Mouse (Mus musculus) urinary bladder, postnatal 10 days (tissue): Measurements from ENCODE around the gene Slc27a1.
"Not testable (repeated sequence)": the region's sequence is repeated elsewhere in the genome, so short reads cannot be mapped to it uniquely, and the experiment has no call there.

Experiments used
- DNase-seq: peaks from one replicate; pipeline ENCODE4 v3.0.0; 2022; ENCODE audit warnings: low spot score

Gene Slc27a1

DNA sequence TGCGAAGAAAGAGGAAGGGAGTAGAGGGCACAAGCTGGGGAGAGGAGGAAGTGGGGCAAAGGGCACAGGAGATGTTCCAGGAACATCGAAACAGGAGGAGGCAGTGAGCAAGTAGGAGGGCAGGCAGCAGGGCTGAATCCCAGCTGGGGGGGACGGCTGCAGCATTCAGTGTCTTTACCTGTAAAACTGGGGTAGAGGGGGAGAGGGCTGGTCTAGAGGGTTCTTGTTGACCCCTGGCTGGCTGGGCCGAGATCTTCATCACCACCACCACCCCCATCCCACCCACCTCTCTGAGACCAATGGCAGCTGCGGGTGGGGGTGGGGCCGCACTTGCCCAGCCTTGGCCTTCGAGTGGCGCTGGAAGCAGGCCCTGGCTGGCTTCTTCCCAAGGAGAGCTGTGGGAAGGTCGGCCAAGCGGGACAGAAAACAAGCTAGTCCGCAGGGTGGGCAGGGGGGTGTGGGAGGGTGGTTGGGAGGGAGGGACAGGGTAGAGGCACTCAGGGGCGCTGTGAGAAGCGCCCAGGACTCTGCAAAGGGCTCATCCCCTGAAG, at the start of gene Slc27a1:
TSS of gene Slc27a1 (plus strand) at position 496 of the 551 bp plus-strand sequence.
- DNase-seq: no peak

DNA sequence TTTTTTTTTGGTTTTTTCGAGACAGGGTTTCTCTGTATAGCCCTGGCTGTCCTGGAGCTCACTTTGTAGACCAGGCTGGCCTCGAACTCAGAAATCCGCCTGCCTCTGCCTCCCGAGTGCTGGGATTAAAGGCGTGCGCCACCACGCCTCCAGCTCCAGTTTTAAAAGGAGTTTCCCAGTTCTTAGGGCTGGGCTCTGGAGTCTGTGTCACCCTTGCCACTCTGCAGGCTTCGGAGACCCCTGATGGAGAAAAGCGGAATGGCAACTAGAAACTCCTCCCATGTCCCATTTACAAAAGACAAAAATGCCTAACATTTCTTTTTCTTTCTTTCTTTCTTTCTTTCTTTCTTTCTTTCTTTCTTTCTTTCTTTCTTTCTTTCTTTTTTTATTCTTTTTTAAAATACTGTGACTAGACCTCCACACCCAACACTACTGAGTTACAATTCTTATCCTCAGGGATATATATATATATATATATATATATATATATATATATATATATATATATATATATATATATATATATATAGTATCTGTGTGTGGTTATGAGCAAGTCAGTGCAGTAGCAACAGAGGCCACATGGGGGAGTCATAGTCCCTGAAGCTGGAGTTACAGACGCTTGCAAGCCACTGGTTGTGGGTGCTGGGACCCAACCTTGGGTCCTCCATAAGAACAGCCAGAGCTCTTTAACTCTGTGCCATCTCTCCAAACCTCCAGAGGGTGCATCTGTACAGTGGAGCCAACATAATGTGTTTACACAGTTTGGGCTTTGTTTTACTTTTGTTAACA, 49.5 kb upstream of the Slc27a1 start:
- not testable (repeated sequence) for DNase-seq

DNA sequence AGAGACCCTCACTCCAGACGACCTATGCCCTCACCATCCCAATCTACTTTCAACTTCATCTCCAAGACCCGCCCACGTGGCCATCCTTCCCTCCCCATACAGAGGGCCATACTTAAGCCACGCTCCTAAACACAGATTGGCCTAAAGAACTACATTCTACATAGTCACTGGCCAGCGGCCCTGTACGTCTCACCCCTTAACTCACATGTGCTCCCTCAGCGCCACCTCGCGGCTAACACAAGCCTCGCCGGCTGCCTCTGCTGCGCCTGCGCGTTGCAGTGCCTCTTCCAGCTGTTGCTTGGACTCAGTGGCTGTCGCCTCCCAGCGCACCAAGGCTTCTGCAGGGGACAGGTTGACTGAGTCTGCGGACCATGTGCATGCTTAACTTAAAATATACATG, 47.0 kb upstream of the Slc27a1 start:
- DNase-seq: peak; percentile 89

DNA sequence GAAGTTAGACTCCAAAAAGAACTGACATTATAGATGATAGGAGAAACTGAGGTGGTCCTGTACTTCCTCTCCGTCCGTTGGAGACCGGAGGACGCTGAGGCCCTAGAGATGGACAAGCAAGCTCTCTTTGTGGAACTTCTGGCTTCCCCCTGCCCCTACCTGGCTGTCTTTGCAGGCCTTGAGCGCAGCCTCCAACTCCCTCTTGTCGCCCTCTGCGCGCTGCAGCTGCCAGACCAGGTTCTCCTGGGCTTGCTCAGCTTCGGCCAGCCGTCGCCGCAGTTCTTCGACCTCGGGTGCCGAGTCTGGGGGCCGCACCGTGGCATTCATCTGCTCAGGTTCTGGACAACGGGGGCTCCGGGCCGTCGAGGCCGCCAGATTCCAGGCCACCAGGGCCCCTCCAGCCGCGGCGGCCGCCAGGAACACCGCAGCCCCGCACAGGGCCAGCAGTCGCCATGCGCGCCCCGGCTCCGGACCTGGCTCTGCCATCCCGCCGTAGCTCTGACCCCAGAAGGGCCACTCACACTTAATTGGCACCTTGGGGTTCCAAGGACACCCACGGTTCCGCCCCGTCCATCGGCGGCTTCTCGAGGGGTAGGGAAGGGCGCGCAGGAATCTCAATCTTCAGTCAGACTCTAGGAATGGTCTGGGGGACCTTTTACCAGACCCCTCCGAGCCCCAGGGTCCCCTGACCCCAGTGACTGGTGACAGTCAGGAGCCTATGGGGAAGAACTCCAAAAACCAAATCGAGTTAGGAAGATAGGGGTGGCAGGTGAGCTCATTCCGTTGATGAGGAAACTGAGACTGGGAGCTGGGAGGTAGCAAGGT, 43.2 kb upstream of the Slc27a1 start, which contains the start of gene Ccdc194:
TSS of gene Ccdc194 (minus strand) at position 486 of the 825 bp plus-strand sequence.
- no peak for DNase-seq

DNA sequence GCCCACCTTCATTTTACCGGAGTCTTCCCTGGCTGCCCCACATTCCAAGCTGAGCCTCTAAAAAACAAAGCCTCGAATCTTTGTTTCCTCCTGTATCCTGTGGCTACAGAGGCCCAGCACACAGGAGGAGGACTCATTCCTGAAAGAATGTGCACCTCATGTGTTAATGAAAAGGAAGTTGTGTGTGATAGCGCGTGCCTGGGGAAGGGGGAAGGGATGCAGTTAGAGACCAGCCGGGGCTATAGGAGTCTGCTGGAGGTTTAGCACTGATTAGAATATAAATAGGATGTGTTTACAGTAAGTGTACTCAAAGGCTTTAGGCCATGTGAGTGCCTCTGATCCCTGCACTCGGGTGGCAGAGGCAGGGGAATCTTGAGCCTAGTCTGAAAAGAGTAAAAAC, 42.4 kb upstream of the Slc27a1 start:
- DNase-seq: no peak

DNA sequence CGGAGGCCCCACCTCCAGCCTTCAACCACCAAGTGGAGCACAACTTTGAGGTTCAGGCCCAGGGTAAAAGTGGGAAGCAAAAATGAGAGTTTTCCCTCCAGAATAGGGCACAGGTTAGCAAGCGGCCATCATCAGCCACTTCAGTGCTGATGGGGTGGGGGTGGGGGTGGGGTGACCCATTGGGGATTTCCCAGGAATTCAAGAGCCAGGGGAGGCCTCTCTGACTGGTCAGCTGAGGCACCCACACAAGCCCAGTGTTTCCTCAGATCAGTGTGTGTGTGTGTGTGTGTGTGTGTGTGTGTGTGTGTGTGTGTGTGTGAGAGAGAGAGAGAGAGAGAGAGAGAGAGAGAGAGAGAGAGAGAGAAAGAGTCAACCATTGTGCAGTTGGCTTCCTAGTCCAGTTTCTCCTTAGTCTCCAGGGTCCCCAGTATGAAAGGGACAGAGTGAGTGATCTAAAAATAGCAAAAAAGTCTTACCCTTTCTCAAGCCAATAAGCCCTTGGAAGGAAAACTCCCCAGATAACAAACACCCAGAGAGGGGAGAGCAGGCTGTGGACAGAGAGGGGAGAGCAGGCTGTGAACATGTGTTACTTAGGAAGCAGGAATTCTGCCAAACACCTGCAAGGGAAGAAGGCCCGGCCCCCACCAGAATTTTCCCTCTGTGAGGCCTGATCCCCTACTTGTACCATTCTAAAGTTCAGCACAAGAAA, 41.4 kb upstream of the Slc27a1 start:
- DNase-seq: no peak

DNA sequence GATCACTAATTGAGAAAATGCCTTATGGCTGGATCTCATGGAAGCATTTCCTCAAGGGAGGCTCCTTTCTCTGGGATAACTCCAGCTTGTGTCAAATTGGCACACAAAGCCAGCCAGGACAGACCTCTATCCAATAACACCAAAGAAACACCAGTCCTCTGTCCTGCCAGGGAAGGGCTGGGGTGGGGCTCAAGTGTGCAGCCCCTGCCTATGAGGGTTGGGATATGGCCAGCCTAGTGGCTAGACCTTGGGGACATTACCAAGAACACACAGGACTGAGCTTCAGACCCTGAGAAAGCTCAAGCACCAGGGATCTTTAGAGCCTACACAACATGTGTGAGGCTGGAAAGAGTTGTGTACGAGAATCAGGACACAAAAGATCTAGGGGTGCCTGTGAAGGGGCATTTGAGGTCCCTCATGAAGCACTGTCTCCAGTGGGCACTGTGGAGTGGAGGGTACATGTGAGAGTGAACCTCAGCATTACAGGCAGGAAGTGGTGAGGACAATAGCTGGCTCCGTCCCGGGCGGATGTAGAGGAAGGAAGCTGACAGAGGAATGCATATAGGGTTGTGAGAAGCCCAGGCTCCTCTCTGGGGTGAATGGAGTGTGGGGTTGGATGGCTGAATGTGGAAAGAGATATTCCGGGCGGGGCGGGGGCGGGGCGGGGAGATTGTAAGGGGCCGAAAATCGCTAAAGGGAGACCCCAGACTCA, 40.2 kb upstream of the Slc27a1 start:
- DNase-seq: no peak

DNA sequence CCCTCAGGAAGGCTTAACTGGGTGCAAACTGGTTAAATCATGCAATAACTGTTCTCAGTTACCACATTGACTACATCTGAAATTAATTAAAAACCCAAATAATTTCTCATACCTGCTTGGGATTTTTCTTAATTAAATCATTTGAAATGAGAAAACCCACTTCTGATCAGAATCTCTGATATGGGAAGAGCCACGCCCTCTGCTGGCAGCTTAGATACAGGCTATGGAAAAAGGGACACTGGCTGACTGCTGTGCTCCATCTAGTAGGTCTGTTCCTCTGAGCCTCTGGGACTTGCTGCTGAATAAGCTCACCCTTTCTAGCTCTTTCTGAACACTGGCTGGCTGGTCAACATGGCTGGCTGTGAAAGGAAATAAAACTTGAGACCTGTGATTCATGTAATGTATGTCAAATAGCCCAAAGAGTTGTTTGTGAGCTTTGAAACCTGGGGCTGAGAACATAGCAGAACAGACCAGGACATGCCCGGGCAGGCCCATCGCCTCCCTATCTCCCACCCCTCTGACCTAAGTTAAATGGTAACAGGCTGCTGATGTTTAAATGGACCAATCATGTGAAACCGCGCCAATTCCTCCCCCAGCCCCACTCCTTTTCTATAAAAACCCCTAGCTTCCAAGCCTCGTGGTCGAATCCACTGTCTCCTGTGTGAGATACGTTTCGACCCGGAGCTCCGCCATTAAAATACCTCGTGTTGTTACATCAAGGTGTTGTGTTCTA, 37.8 kb upstream of the Slc27a1 start:
- DNase-seq: not testable (repeated sequence)

DNA sequence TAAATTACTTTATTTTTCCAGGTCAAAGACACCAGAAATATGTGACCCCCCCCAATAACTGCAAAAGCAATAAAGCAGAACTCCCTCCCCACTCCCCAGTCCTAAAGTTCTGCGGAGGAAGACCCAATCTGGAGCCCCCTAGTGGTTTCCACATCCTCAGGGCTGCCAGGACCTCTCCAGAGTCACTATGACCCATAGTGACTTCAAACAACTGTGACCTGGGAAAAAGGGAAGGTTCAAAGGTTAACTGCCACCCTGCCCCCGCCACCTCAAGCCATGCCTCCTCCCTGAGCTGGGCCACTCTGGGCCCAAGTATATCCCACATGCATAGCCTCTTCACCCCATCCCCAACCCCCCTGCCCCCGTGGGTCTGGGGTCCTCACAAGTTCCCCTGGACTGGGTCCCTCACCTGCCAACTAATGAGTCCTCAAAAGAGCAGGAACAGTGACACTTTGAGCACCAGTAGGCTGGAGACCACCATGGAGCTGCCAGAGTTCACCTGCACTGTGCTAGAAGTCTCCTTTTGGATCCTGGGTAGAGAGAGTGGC, 34.3 kb upstream of the Slc27a1 start:
- DNase-seq: no peak

DNA sequence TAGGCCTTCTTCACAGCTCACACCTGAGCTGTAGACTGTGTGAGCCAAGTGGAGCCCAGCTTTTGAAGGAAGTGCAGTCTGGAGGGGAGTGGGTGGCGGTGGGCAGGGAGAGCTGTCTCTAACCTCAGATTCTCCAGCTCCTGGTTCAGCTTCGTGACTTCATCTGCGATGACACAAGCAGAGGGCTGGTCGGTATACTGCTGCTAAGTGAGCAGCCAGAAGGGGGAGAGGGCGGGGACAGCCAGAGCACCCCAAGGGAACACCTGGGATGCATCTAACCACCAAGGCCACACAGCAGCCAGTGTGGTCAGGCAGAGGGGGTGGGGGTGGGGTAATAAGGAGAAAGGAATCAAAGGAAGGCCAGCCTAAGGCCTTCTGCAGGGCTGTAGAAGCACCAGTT, 33.0 kb upstream of the Slc27a1 start:
- DNase-seq: no peak

DNA sequence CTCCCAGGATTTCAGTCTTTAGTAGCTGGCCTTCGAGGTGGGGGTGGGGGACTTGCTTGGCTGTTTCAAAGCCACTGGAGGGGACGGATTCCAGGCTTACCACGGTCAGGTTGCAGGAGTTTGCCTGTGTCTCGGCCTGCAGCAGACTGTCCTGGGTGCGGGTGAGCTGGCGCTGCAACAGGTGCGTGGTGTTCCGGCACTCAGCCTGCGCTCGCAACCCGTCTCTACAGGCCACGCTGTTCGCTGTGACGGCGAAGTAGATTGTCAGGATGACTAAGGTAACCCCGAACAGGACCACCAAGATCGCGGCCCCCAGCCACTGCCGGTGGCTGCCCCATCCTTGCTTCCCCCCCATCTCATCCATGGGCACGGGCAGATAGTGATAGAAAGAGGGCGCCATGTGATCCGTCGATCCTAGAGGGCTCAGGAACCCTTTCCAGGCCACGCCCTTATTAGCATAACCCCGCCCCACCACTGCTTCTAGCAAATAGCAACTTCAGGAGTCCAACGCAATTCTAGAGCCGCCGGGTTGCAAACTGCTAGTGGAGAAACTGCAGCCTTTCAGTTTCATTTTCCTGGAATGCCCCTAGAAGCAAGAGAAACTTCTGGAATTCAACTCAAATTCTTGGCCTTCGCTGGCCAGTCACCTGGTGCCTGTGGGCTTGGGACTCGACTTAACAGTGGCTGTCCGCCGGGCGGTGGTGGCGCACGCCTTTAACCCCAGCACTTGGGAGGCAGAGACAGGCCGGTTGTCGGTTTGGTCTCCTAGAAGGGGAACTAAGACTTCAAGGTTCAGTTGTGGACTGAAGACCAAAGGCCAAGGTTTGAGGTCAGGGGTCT, 31.4 kb upstream of the Slc27a1 start, which contains the start of gene Bst2:
TSS of gene Bst2 (minus strand) at position 429 of the 840 bp plus-strand sequence.
- no peak for DNase-seq

DNA sequence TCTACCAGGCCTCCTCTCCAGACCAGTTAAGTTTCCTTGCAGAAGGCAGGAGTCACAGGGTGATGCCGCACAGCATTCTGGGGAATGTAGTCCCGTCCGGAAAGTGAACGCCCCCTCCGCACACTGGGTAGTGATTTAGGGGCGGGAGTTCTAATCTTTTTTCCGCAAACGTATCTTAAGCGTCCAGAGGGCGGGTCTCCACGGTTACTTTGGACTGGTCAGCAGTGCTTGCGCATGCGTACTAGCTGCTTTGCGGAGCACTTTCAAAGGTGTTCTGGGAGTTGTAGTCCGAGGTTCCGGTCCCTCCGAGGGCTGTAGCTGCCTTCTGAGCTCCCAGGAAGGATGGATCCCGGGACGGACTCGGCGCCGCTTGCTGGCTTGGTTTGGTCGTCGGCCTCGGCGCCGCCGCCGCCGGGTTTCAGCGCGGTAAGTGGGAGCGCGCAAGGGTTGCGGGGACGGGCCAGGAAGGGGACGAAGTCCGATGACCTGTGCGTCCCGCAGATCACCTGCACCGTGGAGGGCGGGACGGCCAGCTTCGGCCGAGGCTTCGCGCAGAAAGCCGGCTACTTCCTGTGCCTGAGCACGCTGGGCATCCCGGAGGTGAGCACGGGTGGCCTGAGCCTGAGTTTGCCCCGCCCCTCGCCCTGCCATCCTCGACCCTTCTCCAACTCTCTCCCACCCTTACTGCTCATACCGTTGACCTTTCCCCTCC, 25.9 kb upstream of the Slc27a1 start, which contains the start of gene Mvb12a:
TSS of gene Mvb12a (plus strand) at position 291 of the 712 bp plus-strand sequence.
- DNase-seq: peak; percentile 76

DNA sequence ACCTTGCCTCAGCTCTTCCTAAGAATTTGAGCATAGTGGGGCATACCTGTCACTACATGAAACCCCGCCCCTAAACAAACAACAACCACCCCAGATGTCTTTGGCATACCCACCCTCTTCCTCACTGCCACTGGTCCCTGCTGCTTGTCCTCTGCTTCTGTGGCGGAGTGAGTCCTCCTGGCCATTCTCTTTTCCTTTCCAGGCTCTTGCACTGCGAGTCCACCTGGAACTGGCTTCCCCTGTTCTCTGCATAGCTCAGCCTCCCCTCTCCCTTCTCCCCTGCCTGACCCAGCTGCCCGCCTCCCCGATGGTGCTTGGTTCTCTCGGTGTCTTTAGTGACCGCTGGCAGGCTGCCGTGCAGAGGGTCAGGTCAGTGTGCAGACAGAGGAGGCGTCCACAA, 24.9 kb upstream of the Slc27a1 start:
- no peak for DNase-seq

DNA sequence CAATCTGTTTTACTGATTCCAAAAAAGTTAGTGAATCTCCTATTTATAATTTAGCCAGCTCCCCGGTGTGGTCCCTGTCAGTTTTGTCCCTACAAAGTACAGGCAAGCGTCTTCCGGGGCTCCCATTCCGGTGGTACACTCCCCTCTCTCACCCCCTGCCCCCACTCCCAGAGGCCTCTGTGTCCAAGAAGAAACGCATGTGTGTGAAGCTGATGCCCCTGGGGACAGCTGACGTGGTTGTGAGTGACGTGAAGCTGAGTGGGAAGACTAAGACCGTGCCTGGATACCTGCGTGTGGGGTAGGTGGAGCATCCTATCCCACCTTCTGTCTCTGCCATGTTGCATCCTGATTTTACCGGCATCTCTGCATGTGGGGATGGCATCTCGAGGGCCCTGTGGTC, 23.6 kb upstream of the Slc27a1 start:
- no peak for DNase-seq

DNA sequence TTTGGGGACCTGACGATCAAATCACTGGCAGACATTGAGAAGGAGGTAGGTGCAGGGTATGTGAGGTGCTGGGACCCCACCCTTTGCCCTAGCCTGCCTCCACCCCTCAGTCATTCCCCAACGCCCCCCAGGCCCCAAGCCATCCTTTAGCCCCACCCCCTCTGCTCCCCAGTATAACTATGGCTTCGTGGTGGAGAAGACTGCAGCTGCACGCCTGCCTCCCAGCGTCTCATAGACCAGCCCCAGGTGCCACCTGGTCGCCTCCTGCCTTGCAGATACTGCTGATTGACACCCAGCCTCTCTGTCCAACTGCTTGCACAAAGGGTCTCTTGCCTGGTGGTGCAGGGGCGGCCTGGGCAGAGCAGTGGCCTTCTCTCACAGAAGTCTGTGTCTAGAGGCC, 21.1 kb upstream of the Slc27a1 start:
- DNase-seq: no peak

DNA sequence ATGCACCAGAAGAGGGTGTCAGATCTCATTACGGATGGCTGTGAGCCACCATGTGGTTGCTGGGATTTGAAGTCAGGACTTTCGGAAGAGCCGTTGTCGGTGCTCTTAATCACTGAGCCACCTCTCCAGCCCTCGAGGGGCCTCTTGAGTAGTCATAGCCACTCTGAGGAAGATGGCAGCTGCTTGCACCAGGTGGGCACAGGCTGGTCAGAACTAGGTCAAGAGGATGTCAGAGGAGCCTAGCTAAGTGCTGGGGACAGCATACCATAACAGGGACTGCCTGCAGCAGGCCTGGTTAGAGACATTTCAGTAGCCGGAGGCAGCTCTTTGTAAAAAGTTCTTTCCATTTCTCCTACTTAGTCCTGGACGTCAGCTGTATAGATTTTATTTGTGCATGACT, 17.9 kb upstream of the Slc27a1 start:
- no peak for DNase-seq

DNA sequence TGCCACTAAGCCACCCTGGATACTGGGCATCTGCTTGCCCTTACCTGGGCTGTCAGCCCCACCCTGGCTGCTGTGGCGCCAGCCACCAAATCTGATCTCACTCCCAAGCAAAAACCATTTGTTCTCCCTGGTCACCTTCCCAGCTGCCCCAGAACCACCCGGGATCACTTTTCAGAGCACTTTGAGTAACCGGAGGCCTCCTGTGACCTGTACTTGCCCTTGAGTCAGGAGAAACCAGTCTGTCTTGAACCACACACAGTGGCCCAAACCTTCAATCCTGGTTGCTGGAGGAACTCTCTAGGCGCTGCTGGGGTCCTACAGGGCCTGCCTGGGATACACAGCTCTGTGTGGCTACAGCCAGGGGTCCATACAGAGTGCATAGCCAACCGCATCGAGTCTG, 15.9 kb upstream of the Slc27a1 start:
- DNase-seq: no peak

DNA sequence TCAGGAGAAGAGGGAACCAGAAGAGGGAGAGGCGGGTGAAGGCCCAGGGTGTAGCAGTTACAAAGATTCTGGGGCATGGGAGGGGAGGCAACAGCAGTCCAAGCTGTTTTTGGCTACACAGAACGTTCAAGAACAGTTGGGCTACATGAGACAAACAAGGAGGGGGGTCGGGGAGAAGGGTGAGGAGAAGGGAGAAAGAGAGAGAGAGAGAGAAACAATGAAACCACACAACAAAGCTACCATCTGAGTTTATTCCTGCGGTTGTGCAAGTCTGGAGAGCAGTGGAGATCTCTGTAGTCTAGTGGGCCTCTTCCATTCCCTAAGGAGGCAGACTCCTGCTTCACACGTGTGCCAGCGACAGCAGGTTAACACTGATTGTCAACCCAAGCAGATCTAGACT, 14.7 kb upstream of the Slc27a1 start:
- DNase-seq: no peak

DNA sequence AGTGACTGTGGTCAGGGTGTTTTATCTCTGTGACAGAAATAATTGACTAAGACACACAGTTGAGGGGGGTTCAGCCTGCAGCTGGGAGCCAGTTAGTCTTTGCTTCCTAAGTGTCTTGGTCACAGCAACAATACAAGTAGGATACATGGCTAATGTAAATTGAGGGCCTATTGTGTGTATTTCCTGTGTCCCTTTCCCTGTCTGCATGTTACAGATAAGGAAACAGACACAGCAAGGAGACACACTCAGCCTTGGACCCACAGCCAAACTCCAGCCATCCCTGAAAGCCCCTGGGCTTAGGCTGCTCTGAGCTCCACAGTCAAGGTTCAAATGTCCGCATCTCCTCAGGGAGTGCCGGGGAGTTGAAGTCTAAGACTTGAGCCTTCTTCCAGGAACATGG, 14.0 kb upstream of the Slc27a1 start:
- no peak for DNase-seq
